Mouse (Mus musculus) heart, adult 2 months (tissue): Measurements from ENCODE around the gene Sfxn3.

Experiments
- CTCF ChIP-seq: fragments of 200-600 bp; IDR thresholded peaks from 2 replicates; pipeline ENCODE4 v1.8.1; 2022; ENCODE audit warnings: antibody characterized with exemption, mild to moderate bottlenecking, moderate library complexity
- POLR2A ChIP-seq: fragments of 200-500 bp; IDR thresholded peaks from 2 replicates; pipeline ENCODE4 v1.6.1; 2011; ENCODE audit warnings: mild to moderate bottlenecking, low read depth, low read length, control low read depth; ENCODE audit not compliant: insufficient read depth

- no peak for TF ChIP-seq CTCF
- 0 out of 2 replicates have a peak, but pooled peaks have one; percentile 33 for TF ChIP-seq POLR2A
These were observed 20.2 kb upstream of the Sfxn3 start for GRCm38 (mm10) chr19:45026958-45027670.
